Mouse (Mus musculus) hematopoietic stem cell, adult 5-6 weeks (primary cell): Measurements from ENCODE around the gene Myh4. TPM values are rescaled to one million over a fixed set of nuclear protein-coding genes. Genes with fewer than 3 reads are reported as not detected.

Experiments
- ATAC-seq, 2 experiments: fragments of 125-278 bp in 1 of 2; replicated peaks in 1 of 2; 2 replicates each; pipeline ENCODE4 v1.8.0; 2016 to 2017; ENCODE audit warnings: inconsistent platforms in 2 of 2, mild to moderate bottlenecking in 2 of 2, moderate number of reproducible peaks in 2 of 2, low read depth in 1 of 2, moderate TSS enrichment in 1 of 2; ENCODE audit not compliant: low FRiP score in 2 of 2, poor library complexity in 2 of 2, severe bottlenecking in 2 of 2, insufficient read depth in 1 of 2, low TSS enrichment in 1 of 2
- total RNA-seq: library from RNA; stranded (forward); fragments of 172-1452, 232-1000 nt; gene quantifications from 2 replicates; pipeline ENCODE4 v1.2.3, GENCODE M21; 2017

Gene Myh4
- total RNA-seq: not detected in 2 replicates

DNA sequence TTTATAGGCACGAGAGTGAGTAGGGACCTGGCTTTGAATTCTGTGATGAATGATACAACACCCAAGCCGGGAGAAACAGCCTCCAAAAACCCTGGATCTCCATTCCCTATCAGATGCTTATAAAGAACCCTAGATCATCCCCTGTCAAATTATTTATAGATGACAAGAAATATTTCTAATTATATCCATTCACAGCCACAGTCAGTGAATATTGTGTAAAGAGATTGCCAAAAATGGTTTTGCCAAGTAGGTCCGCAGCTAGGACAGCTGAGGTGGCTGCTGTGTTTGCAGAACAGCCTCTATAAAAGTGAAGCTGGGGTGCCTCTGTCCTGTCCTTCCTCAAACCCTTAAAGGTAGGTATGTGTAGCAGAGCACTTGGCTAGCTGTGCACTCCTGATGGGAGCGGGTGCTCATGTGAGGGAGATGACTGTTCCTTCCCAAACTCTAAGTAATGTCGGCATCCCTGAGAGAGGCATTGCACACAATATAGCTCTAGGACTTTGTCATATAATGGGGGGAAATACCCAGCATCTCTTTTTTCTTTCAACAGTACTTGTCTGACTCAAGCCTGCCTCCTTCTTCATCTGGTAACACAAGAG, at the start of gene Myh4:
Myh4 (plus strand) TSS at position 549 of the 599 bp plus-strand sequence.
- no peak for ATAC-seq

DNA sequence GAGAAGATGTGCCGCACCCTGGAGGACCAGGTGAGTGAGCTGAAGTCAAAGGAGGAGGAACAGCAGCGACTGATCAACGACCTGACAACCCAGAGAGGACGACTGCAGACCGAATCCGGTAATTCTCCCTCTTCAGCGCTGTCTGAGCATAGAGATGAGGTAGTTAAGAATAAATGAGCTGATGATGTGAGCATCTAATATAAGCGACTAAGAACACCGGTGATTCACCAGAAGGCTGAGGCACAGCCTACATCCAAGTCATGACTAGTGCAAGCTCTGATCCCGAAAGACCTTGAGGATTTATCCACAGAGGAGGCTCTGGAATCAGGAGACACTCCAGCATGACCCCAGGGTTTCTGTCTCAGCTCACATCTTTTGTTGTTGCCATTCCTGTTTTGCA, 47.5 kb upstream of the Myh4 start:
- no peak for ATAC-seq

DNA sequence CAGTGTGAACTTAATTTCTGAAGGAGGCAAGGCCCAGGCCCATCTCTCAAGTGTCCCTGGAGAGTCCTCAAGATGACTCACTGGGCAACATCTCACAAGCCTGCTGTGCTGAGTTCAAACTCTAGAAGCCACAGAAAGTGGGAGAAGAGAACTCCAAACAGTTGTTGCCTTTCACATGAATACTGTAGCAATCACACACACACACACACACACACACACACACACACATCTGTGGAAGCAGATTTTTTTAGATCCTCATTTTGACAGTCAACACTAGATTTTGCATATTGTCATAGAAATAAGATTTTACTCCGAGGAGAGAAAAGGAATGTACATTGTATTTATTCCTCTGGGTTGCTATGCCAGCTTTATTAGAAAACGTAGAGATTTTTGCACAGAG, 47.0 kb upstream of the Myh4 start:
- ATAC-seq: no peak

DNA sequence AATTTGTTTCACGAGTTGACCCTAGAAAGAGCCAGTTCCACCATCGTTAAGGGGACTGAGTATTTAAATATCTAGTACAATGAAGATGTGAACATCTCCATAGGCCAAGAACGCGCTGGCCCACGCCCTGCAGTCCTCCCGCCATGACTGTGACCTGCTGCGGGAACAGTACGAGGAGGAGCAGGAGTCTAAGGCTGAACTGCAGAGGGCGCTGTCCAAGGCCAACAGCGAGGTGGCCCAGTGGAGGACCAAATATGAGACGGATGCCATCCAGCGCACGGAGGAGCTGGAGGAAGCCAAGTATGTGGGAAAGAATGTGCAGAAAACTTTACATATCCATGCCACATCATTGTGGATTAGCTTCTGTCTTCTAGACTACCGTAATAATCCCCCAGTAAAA, 46.3 kb upstream of the Myh4 start:
- no peak for ATAC-seq

DNA sequence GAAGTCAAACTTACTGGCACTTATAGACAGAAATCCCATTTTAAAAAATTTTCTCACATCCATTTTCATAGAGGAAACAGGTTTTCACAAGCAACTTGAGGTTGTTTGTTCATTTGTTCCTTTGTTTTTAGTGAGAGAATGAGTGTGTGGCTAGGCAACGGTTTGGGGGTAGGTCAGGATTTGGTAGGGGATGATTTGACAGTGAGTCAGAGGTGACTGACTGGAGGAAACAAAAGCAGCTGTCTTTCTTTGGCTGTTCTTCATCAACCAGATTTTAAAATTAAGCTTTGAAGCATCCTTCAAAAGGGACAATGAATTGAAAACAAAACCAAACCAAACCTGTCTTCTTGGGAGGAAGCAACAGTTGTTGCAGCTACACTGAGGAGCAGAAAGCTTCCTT, 38.5 kb upstream of the Myh4 start:
- no peak for ATAC-seq

DNA sequence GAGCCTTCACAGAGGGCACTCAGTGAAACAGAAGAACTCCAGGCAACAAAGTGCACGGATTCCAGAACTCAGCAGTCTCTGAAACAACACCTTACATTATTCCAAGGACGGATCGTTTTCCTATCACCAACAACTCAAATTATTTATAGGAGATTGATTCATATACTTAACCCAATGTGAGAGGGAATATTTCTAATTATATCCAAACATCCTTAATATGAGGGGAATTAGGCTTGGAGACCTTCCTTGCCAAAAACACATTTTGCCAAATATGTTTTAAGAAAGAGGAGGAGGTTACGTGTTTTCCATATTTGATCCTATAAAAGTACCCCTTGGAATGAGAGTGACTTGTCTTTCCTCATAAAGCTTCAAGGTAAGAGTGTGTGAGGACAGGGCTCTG, 38.1 kb upstream of the Myh4 start, which contains the start of gene Myh1:
Myh1 (plus strand) TSS at position 301 of the 400 bp plus-strand sequence.
- no peak for ATAC-seq

DNA sequence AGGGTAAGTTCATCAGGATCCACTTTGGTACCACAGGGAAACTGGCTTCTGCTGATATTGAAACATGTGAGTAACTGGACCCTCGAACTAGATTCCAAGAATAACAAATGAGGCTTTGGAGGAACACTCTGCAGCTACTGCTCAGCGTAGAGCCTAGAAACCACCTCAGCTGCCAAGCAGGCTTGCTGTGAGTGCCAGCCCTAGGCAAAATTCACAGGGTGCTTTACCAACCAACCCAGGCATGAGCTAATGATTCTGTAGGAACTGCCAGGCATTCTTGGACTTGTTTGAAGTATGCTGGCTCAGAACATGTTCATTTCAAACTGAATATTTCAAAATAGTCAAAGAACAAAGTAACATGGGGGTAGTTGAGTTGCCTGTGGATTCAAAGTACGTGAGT, 33.1 kb upstream of the Myh4 start:
- no peak for ATAC-seq

DNA sequence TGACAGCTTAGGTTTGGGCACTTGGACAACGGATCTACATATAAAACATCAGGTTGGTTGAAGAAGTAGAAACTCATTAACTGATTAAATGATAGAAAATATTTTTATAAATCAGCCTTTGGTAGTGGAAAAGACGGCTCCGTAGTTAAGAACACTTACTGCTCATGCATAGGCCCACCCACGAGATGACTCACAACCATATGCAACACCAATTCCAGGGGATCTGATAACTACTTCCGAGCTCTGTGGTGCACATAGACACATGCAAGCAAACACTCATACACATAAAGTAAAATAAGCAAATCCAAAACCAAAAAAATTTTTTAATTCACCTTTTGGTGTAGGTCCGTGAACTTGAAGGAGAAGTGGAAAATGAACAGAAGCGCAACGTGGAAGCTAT, 16.0 kb upstream of the Myh4 start:
- ATAC-seq: no peak

DNA sequence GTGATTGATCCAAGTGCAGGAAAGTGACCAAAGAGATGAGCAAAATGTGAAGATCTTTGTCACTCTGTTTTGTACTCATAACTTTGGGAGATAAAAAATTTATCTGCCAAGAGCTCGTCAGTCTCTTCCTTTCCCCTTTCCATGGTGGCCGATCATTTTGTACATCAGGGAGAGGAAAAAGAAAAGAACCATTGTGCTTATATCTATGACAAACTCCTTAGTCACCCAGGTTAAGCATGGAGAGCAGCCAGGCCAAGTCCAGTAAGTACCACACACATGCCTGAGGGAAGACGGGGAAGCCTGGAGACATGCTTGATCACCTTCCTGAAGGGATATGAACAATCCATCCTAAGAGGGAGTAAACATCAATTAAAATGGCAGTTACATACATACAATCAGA, 13.4 kb upstream of the Myh4 start:
- ATAC-seq: no peak

DNA sequence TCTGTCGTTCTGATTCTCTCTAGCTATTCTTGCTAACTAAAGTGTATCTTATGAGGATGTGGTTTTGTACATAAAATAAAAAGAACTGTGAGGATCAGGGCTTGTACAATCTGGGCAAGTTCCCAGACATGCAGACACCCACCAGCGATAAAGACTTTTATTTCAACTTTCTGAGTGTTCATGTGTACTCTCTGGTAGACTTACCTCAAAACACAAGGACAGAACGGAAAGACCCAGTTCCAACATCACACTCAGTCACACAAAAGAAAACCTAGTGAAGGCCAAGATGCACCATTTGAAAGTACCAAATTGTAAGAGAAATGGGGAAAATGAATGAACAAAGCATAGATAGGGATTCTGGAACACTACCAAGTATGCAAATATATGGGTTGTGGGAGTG, 9.1 kb upstream of the Myh4 start:
- no peak for ATAC-seq

DNA sequence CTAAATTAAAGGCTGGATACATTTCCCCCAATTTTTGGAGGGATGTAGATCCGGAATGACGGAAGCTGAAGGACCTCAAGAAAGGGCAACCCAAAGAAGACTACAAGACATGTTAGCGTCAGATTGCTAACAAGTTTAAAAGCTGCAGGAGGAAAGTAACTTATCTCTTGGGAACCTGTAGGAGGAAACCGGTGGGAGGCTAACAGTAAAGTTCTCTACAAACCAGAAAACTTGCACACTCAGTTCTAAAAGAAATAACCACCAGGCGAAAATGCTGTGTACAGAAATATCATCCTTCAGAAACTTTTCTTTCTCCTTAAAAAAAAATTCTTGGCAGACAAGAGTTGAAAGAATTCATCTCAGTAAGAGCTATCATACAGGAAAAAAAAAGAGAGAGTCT, 8.7 kb upstream of the Myh4 start:
- no peak for ATAC-seq

DNA sequence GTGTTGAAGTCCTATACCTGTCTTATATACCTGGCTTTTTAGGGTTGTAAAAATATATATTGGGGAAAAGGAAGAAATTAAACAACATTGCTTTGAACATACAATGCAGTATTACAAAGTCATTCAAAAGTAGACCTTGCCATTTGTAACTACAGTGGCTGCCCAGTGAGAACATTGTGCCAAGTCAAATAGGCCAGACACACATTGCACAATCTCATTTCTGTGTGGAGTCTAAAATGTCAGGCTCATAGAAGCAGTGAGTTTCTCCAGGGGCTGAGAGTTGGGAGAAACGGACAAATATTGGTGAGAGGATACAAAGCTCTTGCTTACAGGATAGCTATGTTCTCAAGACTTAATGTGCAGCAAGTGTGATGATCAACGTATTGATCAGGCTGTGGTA, 7.9 kb upstream of the Myh4 start:
- no peak for ATAC-seq

DNA sequence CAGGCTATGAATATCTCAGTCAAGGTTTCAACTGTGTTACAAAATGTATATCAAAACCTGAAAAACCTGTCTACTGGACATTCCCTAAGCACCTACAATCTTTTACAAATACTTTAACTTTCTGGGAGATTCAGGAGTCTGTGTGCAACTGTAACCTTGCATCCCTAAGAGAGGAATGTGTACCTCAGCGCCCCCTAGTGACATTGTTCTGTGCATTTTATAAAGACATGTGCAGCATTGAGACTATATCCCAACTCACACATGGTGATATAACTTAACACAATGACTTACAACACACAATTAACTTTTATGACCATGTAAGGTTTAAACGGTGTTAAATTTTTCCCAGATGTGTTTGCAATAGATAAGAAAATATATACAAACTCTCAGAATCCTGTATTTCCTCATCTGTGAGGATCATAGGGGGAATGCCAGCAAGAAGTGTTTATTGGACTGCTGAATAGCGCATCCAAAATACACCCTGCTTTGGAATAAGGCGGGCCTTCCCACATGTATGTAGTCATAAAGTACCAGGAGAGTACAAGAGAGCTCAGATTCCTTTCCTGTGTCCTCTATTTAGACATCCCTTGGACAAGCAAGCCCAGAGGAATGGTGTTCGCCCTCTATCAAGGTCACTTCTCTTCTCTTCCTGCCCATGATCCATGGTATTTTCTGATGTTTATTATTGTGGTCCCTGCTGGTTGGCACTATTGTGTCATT, 2.0 kb upstream of the Myh4 start:
- ATAC-seq: no peak

DNA sequence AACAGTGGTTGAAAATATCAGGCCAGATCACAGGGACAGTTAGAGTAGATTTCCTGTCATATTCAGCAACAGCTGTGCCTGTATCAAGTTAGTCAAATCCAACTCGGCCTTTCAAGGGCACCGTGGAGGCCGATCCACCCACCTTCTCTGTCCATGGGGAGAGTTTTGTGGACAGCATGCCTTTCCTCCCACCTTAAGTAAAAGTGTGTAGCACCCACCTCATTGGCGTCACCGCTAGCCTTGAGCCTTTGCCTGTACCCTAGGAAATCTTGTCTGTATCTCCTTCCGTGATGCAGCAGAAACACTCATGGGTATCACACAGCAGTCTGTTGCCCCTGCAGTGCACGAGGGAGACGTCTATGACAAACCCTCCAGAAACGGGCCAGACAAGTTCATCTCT, 1.0 kb upstream of the Myh4 start:
- no peak for ATAC-seq

DNA sequence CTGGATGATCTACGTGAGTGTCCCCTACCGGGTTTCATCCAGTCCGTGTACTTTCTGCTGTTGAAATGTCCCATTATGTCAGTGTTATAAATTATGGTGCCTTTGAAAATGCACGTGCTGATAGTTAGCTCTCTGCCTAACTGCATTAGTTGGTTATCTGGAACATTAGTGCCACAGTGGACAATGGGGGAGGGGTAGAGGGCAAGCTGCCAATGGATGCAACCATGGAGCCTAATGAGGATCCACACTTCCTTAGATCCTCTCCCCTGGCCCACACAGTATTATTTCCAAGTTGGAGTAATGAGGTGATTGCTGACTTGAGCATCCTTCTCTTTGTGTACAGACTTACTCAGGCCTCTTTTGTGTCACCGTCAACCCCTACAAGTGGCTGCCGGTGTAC, 3.2 kb downstream of the Myh4 start:
- no peak for ATAC-seq

DNA sequence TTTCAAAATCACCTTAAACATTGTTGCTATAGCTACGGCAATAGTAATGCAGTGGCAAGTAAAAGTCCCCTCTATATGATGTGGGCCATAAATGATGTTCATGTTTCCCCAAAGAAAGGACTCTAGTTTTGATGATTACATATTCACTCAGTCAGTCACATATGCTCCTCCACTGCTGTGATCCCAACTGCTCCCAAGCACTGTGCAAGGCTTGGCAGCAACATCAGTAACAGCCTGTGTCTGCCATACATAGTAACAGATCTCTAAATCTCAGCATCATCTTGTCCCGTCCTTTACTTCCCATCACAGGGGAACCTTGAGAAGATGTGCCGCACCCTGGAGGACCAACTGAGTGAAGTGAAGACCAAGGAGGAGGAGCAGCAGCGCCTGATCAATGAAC, 15.9 kb downstream of the Myh4 start:
- ATAC-seq: no peak

DNA sequence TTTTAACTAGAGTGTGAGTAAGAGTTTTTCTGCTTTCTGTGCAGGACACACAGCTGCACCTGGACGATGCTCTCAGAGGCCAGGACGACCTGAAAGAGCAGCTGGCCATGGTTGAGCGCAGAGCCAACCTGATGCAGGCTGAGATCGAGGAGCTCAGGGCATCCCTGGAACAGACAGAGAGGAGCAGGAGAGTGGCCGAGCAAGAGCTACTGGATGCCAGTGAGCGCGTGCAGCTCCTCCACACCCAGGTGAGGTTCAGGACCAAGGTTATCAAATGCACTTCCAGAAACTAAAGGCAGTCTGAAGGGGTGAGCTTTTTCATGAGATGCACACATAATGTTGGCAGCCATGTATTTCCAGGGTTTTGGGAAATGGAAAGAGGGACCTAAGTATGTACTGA, 19.2 kb downstream of the Myh4 start:
- no peak for ATAC-seq

DNA sequence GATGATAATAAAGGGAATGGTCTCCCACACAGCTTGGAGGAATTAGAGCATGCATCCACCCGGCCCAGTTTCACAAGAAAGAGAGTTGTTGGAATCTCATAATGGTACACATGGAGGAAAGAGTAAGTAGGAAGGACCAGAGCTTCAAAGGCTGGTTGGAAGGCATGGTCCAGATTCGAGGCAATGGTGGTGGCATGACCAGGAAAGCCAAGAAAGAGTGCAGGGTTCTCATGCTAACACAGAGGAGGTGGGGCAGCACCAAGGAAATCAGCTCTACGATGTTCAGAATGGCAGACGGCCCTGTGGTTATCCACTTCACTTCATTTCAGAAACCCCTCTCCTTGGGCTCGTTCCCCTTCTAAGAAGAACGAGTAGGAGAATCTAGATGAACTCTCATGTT, 23.1 kb downstream of the Myh4 start:
- no peak for ATAC-seq

DNA sequence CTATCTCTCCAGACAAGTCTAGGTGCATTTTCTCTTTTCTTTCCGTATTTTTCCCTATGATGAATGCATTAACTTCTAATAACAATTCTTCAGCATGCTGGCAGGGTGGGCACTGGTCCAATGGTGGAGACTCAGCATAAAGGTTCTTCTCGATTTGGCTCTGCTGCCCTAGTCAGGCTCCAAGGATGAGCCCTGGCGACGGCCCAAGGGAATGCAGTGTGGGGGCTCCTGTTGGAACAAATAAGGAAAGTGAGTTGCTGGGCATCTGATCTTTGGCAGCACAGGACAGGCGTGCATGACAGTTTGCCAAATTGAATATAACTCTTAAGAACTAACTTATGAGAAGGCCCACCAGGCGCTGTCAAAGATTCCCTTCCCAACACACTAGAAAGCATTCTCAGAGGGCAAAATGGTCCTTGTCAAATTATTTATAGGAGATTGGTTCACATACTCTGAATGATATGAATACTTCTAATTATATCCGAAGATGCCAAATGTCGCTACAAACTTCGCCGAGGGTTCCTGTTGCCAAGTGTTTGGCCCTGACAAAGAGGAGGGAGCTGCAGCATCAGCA, 38.9 kb downstream of the Myh4 start, which contains the start of gene Myh8:
Myh8 (plus strand) TSS at position 524 of the 574 bp plus-strand sequence.
- no peak for ATAC-seq
